Mouse (Mus musculus) thymus, postnatal 36 days (tissue): Measurements from ENCODE around the gene Usp10.

ENCODE experiments used
- DNase-seq, 2 experiments: peaks; one replicate each; pipeline ENCODE4 v3.0.0; 2022; ENCODE audit warnings: mixed read lengths in 2 of 2

Gene Usp10

DNA sequence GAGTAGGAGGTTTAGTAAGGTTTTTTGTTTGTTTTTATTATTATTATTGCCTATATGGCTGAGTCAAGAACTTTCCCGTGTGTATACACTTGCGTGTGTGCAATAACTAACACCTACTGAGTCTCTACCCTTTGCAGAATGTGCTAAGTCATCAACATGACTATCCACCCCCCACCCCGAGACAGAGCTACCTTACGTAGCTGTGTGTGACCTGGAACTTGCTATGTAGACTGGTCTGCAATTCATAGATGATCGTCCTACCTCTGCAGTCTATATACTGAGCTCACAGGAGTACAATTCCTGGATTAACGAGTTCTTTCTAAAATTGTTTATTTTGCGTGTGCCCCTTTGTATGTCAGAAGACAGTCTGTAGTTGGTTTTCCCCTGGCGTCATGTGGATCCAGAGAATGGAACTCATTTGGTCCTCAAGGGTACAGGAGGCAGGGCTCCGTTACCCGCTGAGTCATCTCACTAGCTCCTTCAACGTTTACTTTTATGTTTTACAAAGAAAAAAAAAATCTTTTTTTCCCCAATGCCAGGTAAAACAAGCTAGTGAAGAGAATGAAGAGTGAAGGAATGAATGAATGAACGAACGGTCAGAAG, at the start of gene Usp10:
Usp10 (plus strand) TSS at position 417 of the 603 bp plus-strand sequence.
- DNase-seq, result no peak

DNA sequence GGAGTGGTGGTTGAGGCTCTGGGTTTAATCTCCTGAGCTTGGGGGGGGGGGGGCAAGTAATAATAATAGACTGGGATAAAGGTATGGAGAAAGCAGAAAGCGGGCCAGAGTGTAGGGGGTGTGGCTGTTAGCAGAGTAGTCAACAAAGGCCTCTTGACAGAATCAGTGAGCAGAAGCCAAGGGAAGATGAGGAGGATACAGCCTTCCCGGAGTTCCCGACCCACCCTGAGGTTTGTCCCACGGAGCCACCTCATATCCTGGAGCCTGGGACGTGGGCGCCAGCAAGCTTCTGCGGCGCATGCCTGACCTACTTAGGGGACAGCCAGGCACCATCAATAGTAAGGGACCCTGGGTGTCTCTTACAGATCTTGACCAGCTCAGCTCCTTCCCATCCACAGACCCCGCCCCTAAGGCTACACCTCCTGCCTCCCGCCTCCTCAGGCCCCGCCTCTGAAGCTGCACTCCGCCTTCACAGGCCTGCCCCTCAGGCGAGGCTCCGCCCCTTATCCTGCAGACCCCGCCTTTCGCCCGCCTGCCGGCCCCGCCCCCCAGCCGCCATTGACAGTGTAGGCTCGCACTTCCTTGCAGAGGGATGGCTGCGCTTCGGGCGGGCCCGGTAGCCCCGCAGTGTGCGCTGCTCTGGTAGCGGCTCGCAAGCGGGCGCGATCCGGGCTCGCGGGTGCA, 48.3 kb upstream of the Usp10 start, which contains the start of gene Klhl36:
Klhl36 (plus strand) TSS at position 561 of the 684 bp plus-strand sequence.
- DNase-seq, result peak; percentile 97 to 99

DNA sequence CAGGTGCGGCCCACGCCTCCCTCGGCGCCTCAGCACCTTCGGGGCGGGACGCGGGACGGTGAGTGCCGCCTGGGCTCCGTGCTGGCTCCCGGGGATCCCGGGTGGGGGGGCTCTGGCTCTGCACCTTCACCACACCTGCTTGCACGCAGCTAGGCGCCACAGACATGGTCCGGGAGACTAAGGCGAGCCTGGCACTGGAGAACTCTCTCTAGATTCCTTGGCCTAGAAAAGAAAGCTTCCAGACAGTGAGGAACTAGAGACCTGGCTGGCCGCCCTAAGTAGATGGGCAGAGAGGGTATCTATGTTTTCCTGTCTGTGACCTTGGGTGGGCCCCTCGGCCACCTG, 47.8 kb upstream of the Usp10 start:
- DNase-seq, result no peak

DNA sequence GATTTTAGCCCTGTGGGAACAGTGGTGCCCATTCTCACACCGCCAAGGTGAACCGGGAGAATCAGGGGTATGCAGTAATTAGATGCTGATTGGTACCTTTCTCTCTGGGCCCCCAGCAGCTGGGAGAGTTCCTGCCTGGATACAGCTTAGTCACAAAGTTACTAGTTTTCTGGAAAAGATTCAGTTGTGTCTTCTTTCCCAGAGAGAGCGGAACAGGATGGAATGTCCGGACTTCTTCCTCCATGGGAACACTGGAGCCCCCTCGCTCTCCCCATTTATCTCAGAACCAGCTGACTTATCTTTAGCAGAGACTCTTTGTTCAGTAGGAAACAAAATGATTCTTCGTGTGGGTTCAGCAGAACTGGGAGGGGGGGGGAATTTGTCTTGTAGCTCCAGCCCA, 47.4 kb upstream of the Usp10 start:
- peak in 1 of 2 experiments; percentile 24 for DNase-seq

DNA sequence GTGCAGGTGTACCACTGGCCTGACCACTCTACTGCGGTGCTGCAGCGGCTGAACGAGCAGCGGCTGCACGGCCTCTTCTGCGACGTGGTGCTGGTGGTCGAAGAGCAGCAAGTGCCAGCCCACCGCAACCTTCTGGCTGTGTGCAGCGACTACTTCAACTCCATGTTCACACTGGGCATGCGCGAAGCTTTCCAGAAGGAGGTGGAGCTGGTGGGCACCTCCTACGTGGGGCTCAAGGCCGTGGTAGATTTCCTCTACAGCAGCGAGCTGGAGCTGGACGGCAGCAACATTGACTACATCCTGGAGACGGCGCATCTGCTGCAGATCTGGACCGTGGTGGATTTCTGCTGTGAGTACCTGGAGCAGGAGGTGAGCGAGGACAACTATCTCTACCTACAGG, 40.5 kb upstream of the Usp10 start:
- DNase-seq, result no peak

DNA sequence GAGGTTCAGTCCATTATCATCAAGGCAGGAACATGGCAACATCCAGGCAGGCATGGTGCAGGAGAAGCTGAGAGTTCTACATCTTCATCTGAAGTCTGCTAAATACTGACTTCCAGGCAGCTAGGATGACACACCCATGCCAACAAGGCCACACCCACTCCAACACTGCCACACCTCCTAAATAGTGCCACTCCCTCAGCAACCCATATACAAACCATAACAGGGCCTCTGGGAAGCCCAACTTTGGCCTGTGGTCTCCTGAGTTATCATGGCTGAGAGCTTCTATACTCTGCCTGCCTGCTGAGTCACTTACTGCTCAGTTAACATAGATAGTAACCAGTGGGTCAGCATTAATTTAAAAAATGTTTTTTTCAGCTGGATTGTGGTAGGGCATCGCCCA, 37.0 kb upstream of the Usp10 start:
- no peak for DNase-seq

DNA sequence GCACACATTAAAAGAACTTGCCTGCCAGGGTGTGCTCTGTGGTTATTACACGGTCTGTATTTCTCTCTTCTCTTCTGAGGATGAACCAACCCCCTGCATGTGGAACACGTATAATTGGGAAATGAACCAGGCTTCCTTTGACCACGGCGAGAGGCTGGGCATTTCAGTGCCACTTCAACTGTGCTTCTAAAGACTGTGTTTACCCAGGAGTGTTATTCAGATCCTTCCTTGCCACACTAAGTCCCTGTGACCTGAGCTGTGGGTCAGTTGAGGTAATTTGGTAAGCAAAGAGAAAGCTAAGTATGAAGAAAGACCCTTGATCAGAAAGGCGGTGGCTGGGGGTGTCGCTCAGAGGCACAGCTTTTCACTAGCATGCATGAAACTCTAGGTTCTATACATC, 28.9 kb upstream of the Usp10 start:
- DNase-seq, result no peak

GRCm38 (mm10) chr8:119881917-119882316, 28.2 kb upstream of the Usp10 start:
- DNase-seq, result no peak

GRCm38 (mm10) chr8:119883281-119883680, 26.9 kb upstream of the Usp10 start:
- DNase-seq, result no peak

DNA sequence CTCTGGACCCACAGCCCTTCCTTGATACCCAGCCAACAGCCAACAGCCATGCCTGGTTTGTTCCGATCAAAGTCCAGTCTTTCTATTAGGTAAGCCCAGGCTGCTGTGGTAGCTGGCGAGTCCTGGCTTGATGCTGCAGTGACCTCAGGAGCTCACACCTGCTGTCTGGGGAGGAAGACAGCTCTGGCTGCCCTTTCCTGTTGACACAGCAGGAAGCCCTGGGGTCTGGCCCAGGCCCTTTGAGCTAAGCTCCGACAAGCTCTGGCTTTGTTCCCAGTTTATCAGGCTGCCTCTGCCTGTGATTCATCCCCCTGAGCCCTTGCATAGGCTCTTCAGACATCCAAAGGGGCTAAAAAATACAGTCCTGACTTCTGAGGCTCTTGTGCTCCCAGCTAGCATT, 24.5 kb upstream of the Usp10 start:
- DNase-seq, result no peak

DNA sequence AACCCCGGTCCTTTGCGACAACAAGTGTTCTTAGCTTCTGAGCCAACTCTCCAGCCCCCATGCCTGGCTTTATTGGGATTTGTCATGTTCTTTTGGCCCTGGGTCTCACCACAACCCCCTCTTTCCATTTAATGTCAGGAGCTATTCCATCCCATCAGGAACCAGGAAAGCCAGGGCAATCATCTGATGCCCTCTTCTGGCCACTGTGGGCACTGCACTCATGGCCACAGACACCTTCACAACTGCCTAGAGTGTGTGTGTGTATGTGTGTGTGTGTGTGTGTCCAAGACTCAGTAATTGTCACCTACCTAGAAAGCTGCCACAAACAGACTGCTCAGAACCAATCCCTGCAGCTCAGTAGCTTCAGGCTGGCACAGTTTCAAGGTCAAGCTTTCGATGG, 23.0 kb upstream of the Usp10 start:
- DNase-seq, result peak; percentile 40 to 41

DNA sequence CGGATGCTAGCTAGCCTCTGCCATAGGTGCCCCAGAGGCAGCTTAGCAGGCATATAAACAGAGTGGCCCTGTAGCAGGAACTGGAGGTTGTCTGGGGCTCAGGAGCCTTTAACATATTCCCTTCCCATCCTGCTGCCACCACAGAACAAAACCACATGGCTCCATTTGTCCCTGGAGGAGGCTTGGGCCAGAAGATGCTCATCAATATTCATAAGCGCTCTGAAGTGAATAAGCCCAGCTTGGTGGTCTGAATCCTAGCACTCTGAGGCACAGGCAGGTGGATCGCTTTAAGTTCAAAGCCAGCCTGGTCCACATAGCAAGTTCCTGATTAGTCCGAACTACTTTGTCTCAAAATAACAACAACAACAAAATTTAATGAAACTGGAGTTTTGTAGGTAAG, 22.1 kb upstream of the Usp10 start:
- no peak for DNase-seq

GRCm38 (mm10) chr8:119897069-119897468, 13.1 kb upstream of the Usp10 start:
- no peak for DNase-seq

- peak; percentile 40 to 54 for DNase-seq
Observed at GRCm38 (mm10) chr8:119897933-119898332, 12.2 kb upstream of the Usp10 start.

DNA sequence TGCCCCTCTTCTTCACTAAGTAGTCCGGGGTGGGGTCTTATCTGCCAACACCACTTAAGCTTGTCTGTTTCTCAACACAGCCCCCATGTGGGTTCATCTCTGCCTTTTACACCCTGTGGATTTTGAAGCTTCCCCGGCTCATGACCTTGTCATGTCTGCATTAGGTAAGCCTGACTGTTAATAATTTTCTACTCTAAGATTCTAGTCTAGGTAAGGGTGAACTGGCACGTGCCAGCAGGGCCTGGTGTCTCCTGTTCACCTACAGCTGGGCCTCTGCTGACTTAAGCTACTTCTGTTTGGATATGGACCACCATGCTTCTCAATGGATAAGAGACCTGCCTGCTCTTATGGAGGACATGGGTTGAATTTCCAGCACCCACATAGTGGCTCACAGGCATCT, 8.8 kb upstream of the Usp10 start:
- DNase-seq, result no peak

- DNase-seq, result no peak
Observed at GRCm38 (mm10) chr8:119901952-119902351, 8.2 kb upstream of the Usp10 start.

DNA sequence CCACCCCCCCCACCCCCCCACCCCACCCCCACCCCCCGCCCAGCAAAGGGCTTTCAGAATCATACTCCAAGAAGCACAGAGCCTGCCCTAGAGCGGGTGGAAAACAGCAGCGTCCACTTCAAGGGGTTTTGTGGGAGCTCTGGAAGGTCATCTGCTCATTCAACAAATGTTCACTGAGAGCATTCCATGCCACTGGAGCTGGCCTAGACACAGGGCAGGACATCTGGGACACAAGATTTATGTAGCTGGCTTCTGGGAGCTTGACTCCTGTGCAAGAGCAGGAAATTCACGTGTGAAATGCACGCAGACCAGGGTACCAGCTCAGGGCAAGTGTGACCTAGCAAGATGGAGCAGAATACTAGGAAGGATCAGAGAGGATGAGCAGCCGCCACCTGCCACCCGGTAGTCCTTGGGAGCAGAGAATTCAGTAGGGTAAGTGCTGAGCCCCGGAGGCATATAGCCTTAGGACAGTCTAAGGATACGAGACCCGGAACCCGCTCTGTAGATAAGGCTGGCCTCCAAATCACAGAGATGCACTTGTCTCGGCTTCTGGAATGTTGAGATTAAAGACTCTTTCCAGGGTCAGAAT, 5.7 kb upstream of the Usp10 start:
- DNase-seq, result no peak

GRCm38 (mm10) chr8:119910547-119911257, 542 bp downstream of the Usp10 start, which contains the start of gene Gm20388:
Gene Gm20388 (plus strand): TSS chr8:119910841.
- DNase-seq, result peak; percentile 95 to 98

DNA sequence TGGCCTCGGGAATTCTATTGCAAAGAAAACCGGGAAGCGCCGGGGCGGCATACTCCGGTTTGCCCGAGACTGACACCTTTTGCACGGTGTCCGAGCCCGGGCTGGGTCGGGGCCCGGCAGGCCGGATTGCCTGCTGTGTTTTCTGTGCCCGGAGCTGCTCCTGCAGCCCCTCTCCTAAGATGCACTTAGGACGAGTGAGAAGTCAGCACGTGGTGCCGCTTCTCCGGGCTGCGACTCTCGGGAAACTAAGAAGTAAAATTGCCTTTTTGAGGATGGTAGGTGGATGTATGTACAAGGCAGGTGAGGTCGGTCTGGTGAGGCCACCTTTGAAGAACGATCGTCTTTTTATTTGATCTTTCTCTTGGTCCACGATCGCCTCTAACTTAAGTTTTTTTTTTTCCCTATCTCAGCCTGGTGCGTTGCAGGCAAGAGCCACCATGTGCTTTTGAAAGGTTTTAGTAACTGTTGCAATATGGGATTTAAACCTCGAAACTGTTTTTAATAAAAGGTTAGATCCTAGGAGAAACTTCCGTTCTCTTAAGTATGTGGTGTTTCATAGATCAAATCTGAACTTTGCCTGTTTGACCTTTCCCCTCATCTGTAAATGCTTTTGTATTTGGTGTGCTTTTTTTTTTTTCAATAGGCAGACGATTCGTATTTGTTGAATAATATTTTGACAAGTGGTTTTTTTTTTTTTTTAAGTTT, 1.2 kb downstream of the Usp10 start:
- no peak for DNase-seq

DNA sequence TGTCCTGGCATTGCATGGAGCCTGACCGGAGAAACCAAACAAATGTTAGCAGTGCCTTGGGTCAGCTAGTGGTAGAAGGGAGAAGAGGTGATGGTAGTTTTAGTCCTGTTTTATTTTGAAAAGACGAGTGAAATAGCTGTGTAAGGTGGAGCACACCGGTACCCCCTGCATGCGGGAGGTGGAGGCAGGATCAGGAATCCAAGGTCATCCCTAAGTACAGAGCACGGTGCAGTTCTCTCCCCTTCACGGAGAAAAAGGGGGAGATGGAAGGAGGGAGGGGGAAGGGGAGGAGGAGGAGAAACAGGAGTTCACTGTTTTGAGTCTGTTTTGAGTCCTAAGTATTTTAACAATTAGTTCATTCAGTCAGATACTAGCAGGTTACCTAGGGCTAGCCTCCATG, 2.5 kb downstream of the Usp10 start:
- DNase-seq, result no peak

DNA sequence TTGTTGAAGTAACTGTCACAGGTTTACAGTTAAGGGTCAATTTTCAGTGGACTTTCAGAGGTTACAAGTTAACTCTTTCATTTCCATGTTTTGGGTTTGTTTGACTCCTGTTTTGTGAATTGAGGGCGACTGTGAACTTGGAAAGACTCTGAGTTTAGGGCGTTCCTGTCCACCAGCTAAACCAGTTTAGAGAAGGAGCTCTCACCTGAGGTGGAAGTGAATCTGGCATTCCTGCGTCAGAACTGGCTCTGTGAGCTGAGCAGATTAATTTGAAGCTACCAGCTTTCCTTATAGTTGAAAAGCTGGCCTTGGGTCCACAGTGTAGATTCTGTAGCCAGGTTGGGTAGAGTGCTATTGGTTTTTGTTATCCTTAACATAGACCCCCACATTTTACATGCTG, 3.0 kb downstream of the Usp10 start:
- no peak for DNase-seq

DNA sequence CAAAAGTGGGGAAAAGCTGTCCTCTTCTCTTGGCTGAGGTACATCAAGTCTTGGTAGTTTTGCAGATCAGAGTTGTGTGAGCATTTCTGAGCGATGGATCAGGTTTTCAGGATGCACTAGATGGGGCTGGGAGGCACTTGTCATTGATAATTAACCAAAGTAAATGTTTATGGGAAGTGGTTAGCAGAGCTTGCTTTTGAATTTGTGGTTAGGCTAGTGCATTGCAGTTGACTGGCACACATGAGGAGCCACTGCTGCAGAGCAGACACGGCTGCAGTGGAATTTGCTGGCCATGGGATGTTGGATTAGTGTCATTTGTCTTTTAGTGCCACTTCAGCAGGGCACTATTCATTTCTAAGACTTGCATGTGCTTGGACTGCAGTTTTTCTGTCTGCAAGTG, 4.0 kb downstream of the Usp10 start:
- DNase-seq, result no peak

GRCm38 (mm10) chr8:119915298-119915697, 5.1 kb downstream of the Usp10 start:
- DNase-seq, result no peak
